Mouse (Mus musculus) G1E (cell line): Measurements from ENCODE around the gene Col18a1.

Experiments used
- CTCF ChIP-seq: IDR thresholded peaks from 2 replicates; pipeline ENCODE4 v1.5.1; 2012; ENCODE audit warnings: low read depth, low read length, inconsistent platforms, mixed read lengths
- GATA1 ChIP-seq: IDR thresholded peaks from 2 replicates; pipeline ENCODE4 v1.6.1; 2012; ENCODE audit warnings: borderline replicate concordance, low read length, inconsistent platforms, mixed read lengths
- POLR2AphosphoS5 ChIP-seq: IDR thresholded peaks from 2 replicates; pipeline ENCODE4 v1.6.1; 2012; ENCODE audit warnings: low read depth, low read length, inconsistent platforms; ENCODE audit not compliant: insufficient replicate concordance

- TF ChIP-seq GATA1 (no peak), POLR2AphosphoS5 (no peak), CTCF (no peak)
Measured at GRCm38 (mm10) chr10:77132118-77132517, 34.2 kb downstream of the Col18a1 start.
